Mouse (Mus musculus) embryonic facial prominence, embryonic 12.5 days (tissue): Measurements from ENCODE around the gene Vmn1r61. TPM values are rescaled to one million over a fixed set of nuclear protein-coding genes. Genes with fewer than 3 reads are reported as not detected.

Experiments
- ATAC-seq: fragments of 200-750 bp; cut with Nextera tagmentation; 2 replicates; pipeline ENCODE4 v1.8.0; 2017; ENCODE audit not compliant: insufficient number of reproducible peaks, insufficient read depth, low FRiP score, low TSS enrichment
- H3K27ac ChIP-seq: fragments of 300-500 bp; sonication (generic); 2 replicates; pipeline ENCODE4 v1.5.1; 2016; ENCODE audit warnings: mild to moderate bottlenecking
- H3K27me3 ChIP-seq: fragments of 300-500 bp; sonication (generic); 2 replicates; pipeline ENCODE4 v1.6.1; 2016; ENCODE audit warnings: mild to moderate bottlenecking, moderate library complexity
- H3K36me3 ChIP-seq: fragments of 300-500 bp; sonication (generic); 2 replicates; pipeline ENCODE4 v1.6.1; 2016; ENCODE audit warnings: mild to moderate bottlenecking
- H3K4me1 ChIP-seq: fragments of 300-500 bp; sonication (generic); 2 replicates; pipeline ENCODE4 v1.6.1; 2016
- H3K4me2 ChIP-seq: fragments of 300-500 bp; sonication (generic); replicated peaks from 2 replicates; pipeline ENCODE4 v1.6.1; 2016; ENCODE audit warnings: mild to moderate bottlenecking, moderate library complexity
- H3K4me3 ChIP-seq: fragments of 300-500 bp; sonication (generic); 2 replicates; pipeline ENCODE4 v1.5.1; 2016; ENCODE audit warnings: mild to moderate bottlenecking
- H3K9ac ChIP-seq: fragments of 300-500 bp; sonication (generic); 2 replicates; pipeline ENCODE4 v1.6.1; 2016; ENCODE audit warnings: mild to moderate bottlenecking, moderate library complexity
- H3K9me3 ChIP-seq: fragments of 300-500 bp; sonication (generic); 2 replicates; pipeline ENCODE4 v1.6.1; 2016; ENCODE audit warnings: mild to moderate bottlenecking, moderate library complexity
- polyA plus RNA-seq: library from polyadenylated mRNA; unstranded; fragments of >200 nt; fragmentation: Nextera tagmentation; extraction: Ambion mirVana; gene quantifications from 2 replicates; pipeline ENCODE4 v1.2.1, GENCODE M21; 2016

Gene Vmn1r61
- not detected in 2 replicates for polyA plus RNA-seq

DNA sequence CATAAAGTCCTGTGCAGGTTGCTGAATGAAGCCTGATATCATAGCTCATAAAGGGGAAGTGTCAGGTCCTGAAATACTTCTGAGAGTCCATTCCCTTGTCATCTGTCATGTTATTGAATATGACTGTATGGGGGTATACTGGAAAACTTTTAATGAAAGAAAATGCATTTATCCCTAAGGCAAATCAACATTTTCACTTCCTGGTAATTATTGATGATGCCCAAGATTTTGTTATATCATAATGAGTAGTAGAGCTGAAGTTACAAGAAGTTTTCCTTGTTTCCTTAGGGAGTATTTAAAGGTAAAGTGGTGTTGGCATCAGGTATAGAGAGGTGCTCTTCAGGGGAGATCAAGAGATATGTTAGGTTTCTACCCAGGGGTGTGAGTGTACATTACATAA lies at the start of gene Vmn1r61:
Vmn1r61 (minus strand) TSS at position 101 of the 400 bp plus-strand sequence.
- no peak within 1 kb of the TSS for H3K4me3 ChIP-seq
- no peaks in the 10 kb centered on the region for H3K4me1 ChIP-seq
- H3K27me3 ChIP-seq = no peaks in the 10 kb centered on the region
- H3K9me3 ChIP-seq = 0 out of 2 replicates have a peak, but pooled peaks cover 5% of the 10 kb centered on the region
- H3K36me3 ChIP-seq = no peaks in the 10 kb centered on the region
- no peak within 1 kb of the TSS for H3K9ac ChIP-seq
- no peak within 1 kb of the TSS for H3K27ac ChIP-seq
- no peak for ATAC-seq
- no peak within 1 kb of the TSS for H3K4me2 ChIP-seq

Other genes starting within 250 kb of the Vmn1r61 start
- gene Vmn1r58, start 199.9 kb downstream of the Vmn1r61 start, polyA plus RNA-seq = not detected in 2 replicates
- gene Vmn1r59, start 156.5 kb downstream of the Vmn1r61 start, polyA plus RNA-seq = not detected in 2 replicates
- gene Vmn2r28, start 119.3 kb downstream of the Vmn1r61 start, polyA plus RNA-seq = not detected in 2 replicates
- not detected in 2 replicates for gene Vmn1r60, start 66.0 kb downstream of the Vmn1r61 start, polyA plus RNA-seq
- not detected in 2 replicates for gene Vmn1r62, start 60.3 kb upstream of the Vmn1r61 start, polyA plus RNA-seq
- gene Vmn1r63, start 192.2 kb upstream of the Vmn1r61 start, polyA plus RNA-seq = not detected in 2 replicates